Mouse (Mus musculus): ENCODE results near the gene Psmb4.

- TF ChIP-seq GATA1 (IDR thresholded peaks at IDR 0.05; ENCODE audit: borderline replicate concordance, low read length) (no peak), FLI1 (IDR thresholded peaks at IDR 0.05; ENCODE audit: low read length) (no peak)
Observed at GRCm38 (mm10) chr3:94852215-94852614, 34.5 kb downstream of the Psmb4 start.

Measured in megakaryocyte, embryonic 14.5 days (primary cell).